Mouse (Mus musculus): Measurements from ENCODE around the gene Csn2.

Gene Csn2

DNA sequence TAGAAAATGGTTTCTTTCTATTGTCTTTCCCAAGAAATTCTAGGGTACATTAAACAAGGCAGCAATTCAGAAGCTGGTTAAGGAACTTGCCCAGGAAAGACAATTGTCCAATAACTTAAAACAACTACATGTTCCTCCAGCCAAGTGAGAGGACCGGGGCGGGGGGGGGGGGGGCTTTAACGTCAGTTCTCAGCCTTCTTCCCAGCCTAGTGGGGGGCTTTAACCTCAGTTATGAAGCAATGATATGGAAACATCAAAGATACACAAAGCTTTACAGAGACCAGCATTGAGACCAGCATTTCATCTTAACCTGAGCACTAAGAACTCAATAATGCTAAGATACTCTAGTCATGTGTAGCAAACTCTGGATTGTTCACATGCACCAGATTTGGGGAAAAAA lies at the start of gene Csn2:
TSS of gene Csn2 (minus strand) at position 101 of the 400 bp plus-strand sequence.
- no peak for DNase-seq (ENCODE audit: low spot score in 2 of 2)

DNA sequence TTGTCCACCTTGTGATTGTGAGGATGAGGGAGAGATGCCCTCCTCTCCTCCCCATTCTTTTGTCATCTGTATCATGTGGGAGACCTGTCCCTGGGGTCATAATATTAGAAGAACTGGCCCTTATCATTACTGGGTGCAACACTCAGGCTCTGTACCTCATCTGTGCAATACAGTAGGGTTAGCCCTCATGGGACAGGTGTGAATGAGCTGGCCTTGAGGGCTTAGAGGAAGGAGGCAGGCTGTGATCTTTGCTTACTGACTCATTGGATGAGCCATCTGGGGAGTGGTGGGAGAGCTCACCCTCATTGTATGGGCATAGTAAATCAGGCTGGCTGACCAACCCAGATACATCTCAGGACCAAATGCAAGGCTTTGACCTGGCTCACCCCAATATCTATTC lies 35.4 kb upstream of the Csn2 start:
- no peak for DNase-seq (ENCODE audit: low spot score in 2 of 2)

DNA sequence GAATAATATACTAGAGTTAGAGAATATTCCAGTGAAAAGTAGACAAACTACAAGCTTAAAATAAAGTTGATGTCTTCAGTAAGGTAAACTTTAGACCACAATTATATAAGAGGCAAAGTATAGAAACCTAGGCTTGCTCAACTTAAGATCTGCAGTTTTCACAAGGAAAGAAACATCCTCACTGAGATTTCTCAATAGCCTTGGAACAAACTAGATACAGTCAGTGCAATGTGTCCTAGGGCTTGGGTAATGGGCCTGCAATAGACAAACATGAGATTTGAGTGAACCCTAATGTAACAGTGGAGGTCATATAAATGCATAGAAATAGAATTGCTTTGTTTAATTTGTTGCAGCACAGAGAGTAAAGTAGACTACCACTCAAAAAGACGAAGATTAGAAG lies 6.5 kb upstream of the Csn2 start:
- DNase-seq (ENCODE audit: low spot score in 2 of 2): no peak

DNA sequence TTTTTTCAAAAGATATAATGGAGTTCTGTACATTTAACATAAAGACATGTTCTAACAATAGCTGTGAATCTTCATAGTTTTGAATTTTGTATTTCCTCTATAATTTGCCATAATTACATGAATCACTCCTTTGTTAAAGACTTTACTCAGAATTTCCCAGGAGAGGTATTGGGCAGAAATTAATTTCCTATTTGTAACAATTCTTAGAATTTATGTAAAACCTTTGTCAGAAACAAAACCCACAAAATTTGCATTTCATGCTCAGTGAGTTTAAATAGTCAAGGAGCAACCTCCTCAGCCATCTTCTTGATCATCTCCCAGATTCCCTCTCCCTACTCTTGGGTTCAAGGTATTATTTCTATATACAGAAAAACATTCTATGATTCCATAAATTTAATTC lies 33.5 kb downstream of the Csn2 start, which contains the start of gene Csn1s1:
TSS of gene Csn1s1 (plus strand) at position 301 of the 400 bp plus-strand sequence.
- no peak for DNase-seq (ENCODE audit: low spot score in 2 of 2)

DNA sequence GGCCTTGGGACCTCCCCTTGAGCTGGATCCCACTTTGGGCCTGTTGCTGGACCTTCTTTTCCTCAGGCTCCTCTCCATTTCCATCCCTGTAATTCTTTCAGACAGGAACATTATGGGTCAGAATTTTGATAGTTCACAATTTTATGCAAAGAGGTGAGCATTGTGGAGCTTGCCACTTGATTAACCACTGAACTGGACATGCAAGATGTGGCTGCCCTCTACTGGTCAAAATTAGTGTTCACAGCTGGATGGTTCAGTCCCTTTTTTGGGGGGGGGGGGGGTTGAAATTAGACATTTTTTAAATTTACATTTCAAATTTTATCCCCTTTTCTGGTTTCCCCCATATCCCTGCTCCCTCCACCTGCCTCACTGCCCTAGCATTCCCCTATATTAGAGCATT lies 56.6 kb downstream of the Csn2 start:
- no peak for DNase-seq (ENCODE audit: low spot score in 2 of 2)
